Mouse (Mus musculus) layer of hippocampus, postnatal 14 days (tissue): Measurements from ENCODE around the gene Pabpc4. TPM values are rescaled to one million over a fixed set of nuclear protein-coding genes. Genes with fewer than 3 reads are reported as not detected.

Experiments
- DNase-seq, 2 experiments: peaks; one replicate each; pipeline ENCODE4 v3.0.0; 2021 to 2022; ENCODE audit warnings: low spot score in 2 of 2, mixed read lengths in 1 of 2
- total RNA-seq, 2 experiments: library from RNA; stranded (reverse); gene quantifications; 2 replicates each; pipeline ENCODE4 v1.2.3; 2021

Pabpc4 gene
- total RNA-seq, 2 experiments from 2014 or later, result 39.4 to 45.7 TPM

GRCm38 (mm10) chr4:123342091-123342641 is 80.0 kb downstream of the Pabpc4 start:
- no peak for DNase-seq

GRCm38 (mm10) chr4:123342642-123343470 is 80.7 kb downstream of the Pabpc4 start, which contains the start of gene Bmp8a:
Gene Bmp8a (minus strand): TSS chr4:123343252.
- DNase-seq, result peak in 1 of 2 experiments; percentile 35

GRCm38 (mm10) chr4:123343471-123343789 is 81.3 kb downstream of the Pabpc4 start:
- DNase-seq, result no peak

Other genes with a start within 250 kb of the Pabpc4 start
- 10 to 100 TPM; 25.2 to 27.6 TPM for gene Trit1, start 245.8 kb upstream of the Pabpc4 start, total RNA-seq
- gene Bmp8b, start 157.2 kb upstream of the Pabpc4 start, total RNA-seq, result under 1 TPM; 0.62 to 0.86 TPM
- under 1 TPM; 0.30 to 0.38 TPM for gene Oxct2b, start 146.1 kb upstream of the Pabpc4 start, total RNA-seq
- gene Ppie, start 122.4 kb upstream of the Pabpc4 start, total RNA-seq, result 10 to 100 TPM; 17.5 to 21.5 TPM
- 100 to 1,000 TPM; 331 to 338 TPM for gene Hpcal4, start 79.1 kb upstream of the Pabpc4 start, total RNA-seq
- 1 to 10 TPM; 9.3 to 9.8 TPM for gene Nt5c1a, start 60.8 kb upstream of the Pabpc4 start, total RNA-seq
- 1 to 10 TPM; 6.7 to 7.7 TPM for gene Heyl, start 28.8 kb upstream of the Pabpc4 start, total RNA-seq
- under 1 TPM in 1 of 2 experiments, not detected in 1; 0.18 TPM for gene Oxct2a, start 61.3 kb downstream of the Pabpc4 start, total RNA-seq
- gene Bmp8a, start 80.9 kb downstream of the Pabpc4 start, total RNA-seq, result not detected